Mouse (Mus musculus) stomach, embryonic 14.5 days (tissue): ENCODE data around the gene Tceal8. TPM values are rescaled to one million over a fixed set of nuclear protein-coding genes. Genes with fewer than 3 reads are reported as not detected.
"Not testable (repeated sequence)": the region's sequence is repeated elsewhere in the genome, so short reads cannot be mapped to it uniquely, and the experiment has no call there.

Source experiments
- ATAC-seq: fragments of 200-750 bp; cut with Nextera tagmentation; 2 replicates; pipeline ENCODE4 v1.8.0; 2017; ENCODE audit warnings: low read depth, moderate TSS enrichment; ENCODE audit not compliant: insufficient number of reproducible peaks, insufficient read depth, low FRiP score
- H3K27ac ChIP-seq: fragments of 300-500 bp; sonication (generic); 2 replicates; pipeline ENCODE4 v1.5.1; 2014; ENCODE audit warnings: mild to moderate bottlenecking, low read length, moderate library complexity, mixed read lengths
- H3K27me3 ChIP-seq: fragments of 300-500 bp; sonication (generic); 2 replicates; pipeline ENCODE4 v1.6.1; 2014; ENCODE audit warnings: low read length, control low read depth, mixed read lengths; ENCODE audit not compliant: control insufficient read depth, insufficient read depth
- H3K36me3 ChIP-seq: fragments of 300-500 bp; sonication (generic); 2 replicates; pipeline ENCODE4 v1.6.1; 2014; ENCODE audit warnings: mild to moderate bottlenecking, control low read depth, low read length, moderate library complexity, mixed read lengths; ENCODE audit not compliant: control insufficient read depth, insufficient read depth
- H3K4me1 ChIP-seq: fragments of 300-500 bp; sonication (generic); 2 replicates; pipeline ENCODE4 v1.6.1; 2014; ENCODE audit warnings: low read length, control low read depth, mixed read lengths; ENCODE audit not compliant: control insufficient read depth, insufficient read depth
- H3K4me2 ChIP-seq: fragments of 300-500 bp; sonication (generic); replicated peaks from 2 replicates; pipeline ENCODE4 v1.6.1; 2014; ENCODE audit warnings: low read depth, low read length, control low read depth
- H3K4me3 ChIP-seq: fragments of 300-500 bp; sonication (generic); 2 replicates; pipeline ENCODE4 v1.5.1; 2014; ENCODE audit warnings: low read depth, low read length, control low read depth
- H3K9ac ChIP-seq: fragments of 300-500 bp; sonication (generic); replicated peaks from 2 replicates; pipeline ENCODE4 v1.6.1; 2014; ENCODE audit warnings: low read depth, mild to moderate bottlenecking, control low read depth, low read length, moderate library complexity, mixed read lengths
- H3K9me3 ChIP-seq: fragments of 300-500 bp; sonication (generic); 2 replicates; pipeline ENCODE4 v1.6.1; 2016; ENCODE audit warnings: low read depth, low read length, control low read depth; ENCODE audit not compliant: control insufficient read depth
- WGBS: fragments of 180-500 bp; shearing (Covaris S2); extraction: QIAGEN DNeasy Blood & Tissue Kit; methylation state at CpG from one replicate; pipeline ENCODE4 v1.1.7; 2014; 5-methylcytosine and 5-hydroxymethylcytosine counted together
- microRNA-seq: library from miRNA; unstranded; fragments of <30 nt; microRNA quantifications from one replicate; pipeline ENCODE4, GENCODE M21; 2016
- polyA plus RNA-seq: library from polyadenylated mRNA; unstranded; fragments of >200 nt; fragmentation: Nextera tagmentation; extraction: Ambion mirVana; gene quantifications from 2 replicates; pipeline ENCODE4 v1.2.1, GENCODE M21; 2014

Gene Tceal8
- polyA plus RNA-seq, 1 experiment from 2014 or later = 201 TPM

DNA sequence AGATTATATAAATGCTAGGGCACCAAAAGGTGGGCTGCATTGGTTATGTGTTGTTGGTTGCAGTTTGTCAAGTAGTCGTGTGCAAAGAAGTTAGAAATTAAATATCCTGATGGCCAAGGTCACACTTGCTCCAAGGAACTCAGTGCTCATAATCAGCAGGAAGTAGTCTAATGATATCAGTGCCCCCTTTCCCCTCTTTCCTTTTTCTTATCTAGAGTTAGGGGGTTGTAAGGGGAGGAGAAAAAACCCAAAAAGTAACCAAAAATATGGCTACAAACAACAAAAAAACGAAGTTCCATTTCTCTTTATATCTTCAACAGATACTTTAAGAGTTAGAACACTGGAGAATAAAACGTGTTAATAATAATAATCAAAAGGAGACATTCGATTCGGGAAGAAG lies 30.8 kb downstream of the Tceal8 start:
- WGBS = 82% methylated on average over 5 of the region's 5 CpGs
- no peak for ATAC-seq
- H3K27ac ChIP-seq = no peak overlapping the region

DNA sequence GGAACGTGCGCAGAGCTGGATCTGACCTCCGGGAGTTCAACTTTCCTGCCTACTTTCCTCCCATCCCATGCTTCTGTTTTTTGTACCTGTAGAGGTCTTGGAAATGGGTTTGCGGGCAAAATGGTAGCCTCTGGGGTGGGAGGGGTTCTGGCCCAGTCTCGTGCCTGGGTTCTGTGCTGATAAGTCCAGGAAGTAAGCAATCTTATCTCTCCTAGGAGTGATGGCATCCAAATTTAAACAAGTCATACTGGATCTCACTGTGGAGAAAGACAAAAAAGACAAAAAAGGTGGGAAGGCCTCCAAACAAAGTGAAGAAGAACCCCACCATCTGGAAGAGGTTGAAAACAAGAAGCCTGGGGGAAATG lies 32.5 kb downstream of the Tceal8 start:
- H3K27ac ChIP-seq, H3K9me3 ChIP-seq, H3K36me3 ChIP-seq, H3K4me1 ChIP-seq, H3K27me3 ChIP-seq, H3K9ac ChIP-seq, ATAC-seq: not testable (repeated sequence)
- Histone ChIP-seq H3K4me3 (peak overlapping the region; percentile 23), H3K4me2 (peak overlapping the region; percentile 34)
- 38% methylated on average over 5 of the region's 5 CpGs for WGBS

More for the DNA sequence above, 30.8 kb downstream of the Tceal8 start:
- no peaks in the 10 kb centered on the region for H3K4me1 ChIP-seq
- no peak overlapping the region for H3K9ac ChIP-seq
- no peak overlapping the region for H3K4me2 ChIP-seq
- no peaks in the 10 kb centered on the region for H3K36me3 ChIP-seq
- H3K27me3 ChIP-seq = no peaks in the 10 kb centered on the region
- H3K4me3 ChIP-seq = no peak overlapping the region
- H3K9me3 ChIP-seq = no peaks in the 10 kb centered on the region

- H3K4me1 ChIP-seq, H3K27ac ChIP-seq, H3K9ac ChIP-seq, H3K27me3 ChIP-seq, H3K9me3 ChIP-seq, H3K36me3 ChIP-seq: not testable (repeated sequence)
- Histone ChIP-seq H3K4me2 (peak within 1 kb of the TSS; percentile 34), H3K4me3 (peak within 1 kb of the TSS; percentile 23)
- WGBS = 13% methylated on average over 16 of the region's 64 CpGs
- ATAC-seq = peak; percentile 91
Observed at GRCm38 (mm10) chrX:136138827-136139639, 33.1 kb downstream of the Tceal8 start, which contains the start of gene Bex4. Gene Bex4, plus strand, starts transcription at chrX:136138996.

- WGBS = 92% methylated on average over 4 of the region's 4 CpGs
- Histone ChIP-seq H3K27me3 (no peaks in the 10 kb centered on the region), H3K9me3 (no peaks in the 10 kb centered on the region), H3K9ac (no peak overlapping the region), H3K4me2 (no peak overlapping the region), H3K36me3 (no peaks in the 10 kb centered on the region), H3K4me3 (no peak overlapping the region), H3K27ac (no peak overlapping the region), H3K4me1 (no peaks in the 10 kb centered on the region)
- 0 out of 2 replicates have a peak, but pooled peaks have one; percentile 14 for ATAC-seq
Observed at GRCm38 (mm10) chrX:136135559-136135958, 36.6 kb downstream of the Tceal8 start.

DNA sequence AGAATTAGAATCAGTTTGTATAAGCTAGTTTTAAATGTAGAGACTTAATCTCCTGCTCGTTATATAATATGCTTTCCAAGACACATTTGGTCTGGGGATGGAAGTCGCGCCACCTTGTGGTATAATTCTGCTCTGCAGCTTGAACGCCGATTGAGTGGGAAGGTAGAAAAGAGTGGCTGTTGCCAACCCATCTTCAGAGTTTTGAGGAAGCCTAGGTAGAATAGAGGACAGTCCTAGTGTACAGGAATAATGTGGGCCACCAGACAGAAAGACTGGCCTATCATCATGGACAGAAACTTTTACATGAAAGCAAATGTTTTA lies 44.4 kb downstream of the Tceal8 start:
- no peaks in the 10 kb centered on the region for H3K4me1 ChIP-seq
- no peak overlapping the region for H3K4me3 ChIP-seq
- no peaks in the 10 kb centered on the region for H3K9me3 ChIP-seq
- no peaks in the 10 kb centered on the region for H3K27me3 ChIP-seq
- 24% methylated on average over 5 of the region's 5 CpGs for WGBS
- no peak overlapping the region for H3K9ac ChIP-seq
- H3K4me2 ChIP-seq = no peak overlapping the region
- no peak overlapping the region for H3K27ac ChIP-seq
- ATAC-seq = no peak
- H3K36me3 ChIP-seq = no peaks in the 10 kb centered on the region

DNA sequence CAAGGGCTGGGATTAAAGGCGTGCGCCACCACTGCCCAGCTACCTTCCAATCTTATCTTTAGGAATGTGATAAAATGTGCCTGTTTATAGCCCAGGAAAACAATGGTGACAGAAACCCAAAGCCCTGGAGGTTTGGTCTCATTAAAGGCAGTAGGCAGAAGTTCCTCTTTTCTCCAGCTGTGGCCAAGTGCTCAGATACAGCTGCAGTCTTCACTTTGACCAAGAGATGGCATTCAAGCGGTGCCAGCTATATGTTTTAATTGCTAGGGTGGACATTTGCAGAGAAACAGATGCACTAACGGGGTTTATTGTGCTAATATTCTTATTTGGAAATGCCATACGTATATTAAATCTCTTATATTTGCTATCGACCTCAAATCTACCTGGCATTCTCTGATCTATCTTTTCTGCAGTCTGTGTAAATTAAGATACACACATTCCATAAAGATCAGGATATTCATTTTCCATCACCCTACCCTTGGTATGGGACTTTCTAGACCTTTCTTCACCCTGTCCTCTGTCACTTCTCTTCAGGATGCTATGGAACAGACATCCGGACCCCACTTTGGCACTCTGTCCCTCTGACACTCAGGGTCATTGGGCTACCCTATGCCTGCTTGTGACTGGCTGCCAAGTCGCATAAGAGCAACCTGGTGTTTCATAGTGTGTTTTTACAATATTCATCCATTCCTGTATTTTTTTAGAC lies 45.0 kb downstream of the Tceal8 start:
- Histone ChIP-seq H3K4me1 (no peaks in the 10 kb centered on the region), H3K9ac (no peak overlapping the region), H3K4me3 (no peak overlapping the region), H3K27me3 (no peaks in the 10 kb centered on the region), H3K9me3 (no peaks in the 10 kb centered on the region), H3K4me2 (no peak overlapping the region), H3K36me3 (no peaks in the 10 kb centered on the region), H3K27ac (no peak overlapping the region)
- ATAC-seq = no peak
- 65% methylated on average over 8 of the region's 8 CpGs for WGBS

Small RNAs within 50 kb of the gene (microRNA-seq; reads per million reads assigned to microRNA genes)
- not detected for gene Mir6383

Other genes starting within 250 kb of the Tceal8 start
- gene Arxes2, start 178.5 kb downstream of the Tceal8 start, polyA plus RNA-seq = 75.7 and 77.4 TPM in 2 replicates
- 33.5 and 36.2 TPM in 2 replicates for gene Arxes1, start 139.0 kb downstream of the Tceal8 start, polyA plus RNA-seq
- 104 and 108 TPM in 2 replicates for gene Bex2, start 104.1 kb downstream of the Tceal8 start, polyA plus RNA-seq
- gene Nxf3, start 87.1 kb downstream of the Tceal8 start, polyA plus RNA-seq = 0.34 TPM in 1 of 2 replicates, not detected in the other
- gene Bex4, start 33.3 kb downstream of the Tceal8 start, polyA plus RNA-seq = 108 and 121 TPM in 2 replicates
- gene Tceal5, start 31.5 kb upstream of the Tceal8 start, polyA plus RNA-seq = 1.6 and 2.0 TPM in 2 replicates
- 0.61 and 1.1 TPM in 2 replicates for gene Tceal7, start 42.4 kb upstream of the Tceal8 start, polyA plus RNA-seq
- 75.8 and 80.1 TPM in 2 replicates for gene Bex1, start 43.2 kb upstream of the Tceal8 start, polyA plus RNA-seq
- gene Tceal9, start 72.7 kb upstream of the Tceal8 start, polyA plus RNA-seq = 663 and 676 TPM in 2 replicates
- 466 and 489 TPM in 2 replicates for gene Bex3, start 97.9 kb upstream of the Tceal8 start, polyA plus RNA-seq